Mouse (Mus musculus) hindbrain, embryonic 13.5 days (tissue): Measurements from ENCODE around the gene Cd180. TPM values are rescaled to one million over a fixed set of nuclear protein-coding genes. Genes with fewer than 3 reads are reported as not detected.
A peak's percentile ranks its signal among the peaks of the same experiment; 100 is the strongest.

ENCODE experiments used
- ATAC-seq: fragments of 200-750 bp; cut with Nextera tagmentation; 2 replicates; pipeline ENCODE4 v1.8.0; 2017; ENCODE audit warnings: moderate TSS enrichment; ENCODE audit not compliant: low FRiP score
- H3K27ac ChIP-seq: fragments of 300-500 bp; sonication (generic); 2 replicates; pipeline ENCODE4 v1.5.1; 2015; ENCODE audit warnings: inconsistent platforms, mild to moderate bottlenecking, moderate library complexity
- H3K27me3 ChIP-seq: fragments of 300-500 bp; sonication (generic); 2 replicates; pipeline ENCODE4 v1.6.1; 2015; ENCODE audit warnings: mild to moderate bottlenecking, inconsistent platforms
- H3K36me3 ChIP-seq: fragments of 300-500 bp; sonication (generic); 2 replicates; pipeline ENCODE4 v1.6.1; 2015; ENCODE audit warnings: mild to moderate bottlenecking, inconsistent platforms
- H3K4me1 ChIP-seq: fragments of 300-500 bp; sonication (generic); replicated peaks from 2 replicates; pipeline ENCODE4 v1.6.1; 2015; ENCODE audit warnings: inconsistent platforms
- H3K4me2 ChIP-seq: fragments of 300-500 bp; sonication (generic); 2 replicates; pipeline ENCODE4 v1.6.1; 2015; ENCODE audit warnings: inconsistent platforms, mild to moderate bottlenecking, moderate library complexity
- H3K4me3 ChIP-seq: fragments of 300-500 bp; sonication (generic); 2 replicates; pipeline ENCODE4 v1.5.1; 2015; ENCODE audit warnings: mild to moderate bottlenecking, inconsistent platforms
- H3K9ac ChIP-seq: fragments of 300-500 bp; sonication (generic); 2 replicates; pipeline ENCODE4 v1.6.1; 2015; ENCODE audit warnings: mild to moderate bottlenecking, inconsistent platforms
- H3K9me3 ChIP-seq: fragments of 300-500 bp; sonication (generic); 2 replicates; pipeline ENCODE4 v1.6.1; 2016; ENCODE audit warnings: inconsistent platforms
- WGBS: fragments of 180-500 bp; shearing (Covaris S2); methylation state at CpG from one replicate; pipeline ENCODE4 v1.1.7; 2015; 5-methylcytosine and 5-hydroxymethylcytosine counted together
- polyA plus RNA-seq: library from polyadenylated mRNA; unstranded; fragments of >200 nt; fragmentation: Nextera tagmentation; extraction: Ambion mirVana; gene quantifications from 2 replicates; pipeline ENCODE4 v1.2.1, GENCODE M21; 2015

Gene Cd180
- 0.57 and 0.76 TPM in 2 replicates for polyA plus RNA-seq

- ATAC-seq = no peak
- Histone ChIP-seq H3K4me1 (peaks cover 12% of the 10 kb centered on the region), H3K36me3 (no peaks in the 10 kb centered on the region), H3K9ac (no peak within 1 kb of the TSS), H3K27ac (no peak within 1 kb of the TSS), H3K27me3 (no peaks in the 10 kb centered on the region), H3K4me2 (no peak within 1 kb of the TSS), H3K4me3 (no peak within 1 kb of the TSS), H3K9me3 (no peaks in the 10 kb centered on the region)
- 81% methylated on average over 8 of the region's 8 CpGs for WGBS
Measured at GRCm38 (mm10) chr13:102693341-102693801, at the start of gene Cd180. Cd180 (plus strand) TSS chr13:102693558.

- H3K4me2 ChIP-seq = peak overlapping the region; percentile 35
- ATAC-seq = peak; percentile 62; the same call in 1 of the 2 replicates
- WGBS = 26% methylated on average over 8 of the region's 8 CpGs
- H3K36me3 ChIP-seq = no peaks in the 10 kb centered on the region
- H3K9me3 ChIP-seq = no peaks in the 10 kb centered on the region
- H3K27me3 ChIP-seq = 0 out of 2 replicates have a peak, but pooled peaks cover 7% of the 10 kb centered on the region
- H3K27ac ChIP-seq = no peak overlapping the region
- H3K4me3 ChIP-seq = no peak overlapping the region
- peaks cover 20% of the 10 kb centered on the region for H3K4me1 ChIP-seq
- H3K9ac ChIP-seq = no peak overlapping the region
Measured at GRCm38 (mm10) chr13:102644344-102644743, 49.0 kb upstream of the Cd180 start.

- no peaks in the 10 kb centered on the region for H3K9me3 ChIP-seq
- no peak overlapping the region for H3K4me3 ChIP-seq
- 21% methylated on average over 17 of the region's 17 CpGs for WGBS
- peak; percentile 90 for ATAC-seq
- H3K36me3 ChIP-seq = no peaks in the 10 kb centered on the region
- H3K27ac ChIP-seq = no peak overlapping the region
- peak overlapping the region; percentile 35 for H3K4me2 ChIP-seq
- 0 out of 2 replicates have a peak, but pooled peaks cover 7% of the 10 kb centered on the region for H3K27me3 ChIP-seq
- peaks cover 20% of the 10 kb centered on the region for H3K4me1 ChIP-seq
- no peak overlapping the region for H3K9ac ChIP-seq
Measured at GRCm38 (mm10) chr13:102644789-102645551, 48.4 kb upstream of the Cd180 start.

DNA sequence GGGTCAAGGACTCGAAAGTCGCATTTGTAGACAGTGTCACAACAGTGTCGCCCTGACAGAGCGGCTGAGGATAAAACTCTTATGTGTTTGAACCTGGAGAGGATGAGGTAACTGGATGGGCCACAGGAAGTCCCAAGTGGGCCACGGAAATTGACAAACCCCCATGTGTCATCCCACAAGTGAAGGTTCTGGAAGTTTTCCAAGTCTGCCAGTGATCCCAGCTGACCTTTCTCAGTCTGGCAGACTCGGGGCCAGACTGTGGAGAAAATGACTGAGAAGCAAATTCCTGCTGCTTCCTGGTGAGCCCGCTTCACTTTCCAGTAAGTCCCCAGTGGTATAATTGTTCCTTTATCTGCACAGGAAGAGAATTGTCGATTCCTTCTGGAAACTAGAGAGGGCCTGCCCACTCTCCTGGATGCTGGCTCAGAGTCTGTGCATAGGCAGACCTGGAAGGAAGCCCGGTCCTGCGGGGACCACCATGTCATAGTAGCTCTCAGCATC is 47.0 kb upstream of the Cd180 start:
- H3K4me1 ChIP-seq = peaks cover 20% of the 10 kb centered on the region
- H3K4me2 ChIP-seq = no peak overlapping the region
- H3K36me3 ChIP-seq = no peaks in the 10 kb centered on the region
- H3K9me3 ChIP-seq = no peaks in the 10 kb centered on the region
- no peak overlapping the region for H3K9ac ChIP-seq
- WGBS = 65% methylated on average over 10 of the region's 10 CpGs
- H3K27me3 ChIP-seq = 0 out of 2 replicates have a peak, but pooled peaks cover 9% of the 10 kb centered on the region
- H3K4me3 ChIP-seq = no peak overlapping the region
- H3K27ac ChIP-seq = no peak overlapping the region
- no peak for ATAC-seq

DNA sequence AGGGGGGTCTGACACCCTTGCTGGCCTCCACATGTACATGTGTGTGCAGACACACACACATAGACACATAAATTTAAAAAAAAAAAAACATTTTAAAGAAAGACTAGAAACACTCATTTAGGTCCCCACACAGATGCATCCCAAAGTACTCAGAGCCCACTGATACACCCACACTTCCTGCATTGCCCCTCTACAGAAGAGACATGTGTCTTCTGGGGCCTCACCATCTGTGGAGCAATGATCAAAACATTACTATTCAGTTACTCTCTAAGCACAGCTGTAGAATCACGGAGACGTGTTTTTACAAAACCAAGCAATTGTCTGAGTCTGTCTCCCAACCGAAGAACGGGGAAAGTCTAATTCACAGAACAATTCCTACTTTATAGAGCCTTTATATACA is 45.8 kb upstream of the Cd180 start:
- H3K27ac ChIP-seq = no peak overlapping the region
- no peak overlapping the region for H3K9ac ChIP-seq
- H3K4me2 ChIP-seq = no peak overlapping the region
- H3K27me3 ChIP-seq = 0 out of 2 replicates have a peak, but pooled peaks cover 9% of the 10 kb centered on the region
- ATAC-seq = no peak
- no peak overlapping the region for H3K4me3 ChIP-seq
- H3K9me3 ChIP-seq = no peaks in the 10 kb centered on the region
- H3K4me1 ChIP-seq = peaks cover 20% of the 10 kb centered on the region
- no peaks in the 10 kb centered on the region for H3K36me3 ChIP-seq
- WGBS = 80% methylated on average over 4 of the region's 4 CpGs

GRCm38 (mm10) chr13:102652303-102652889 is 41.0 kb upstream of the Cd180 start:
- WGBS = 91% methylated on average over 6 of the region's 6 CpGs
- no peaks in the 10 kb centered on the region for H3K36me3 ChIP-seq
- no peaks in the 10 kb centered on the region for H3K4me1 ChIP-seq
- H3K9ac ChIP-seq = no peak overlapping the region
- H3K9me3 ChIP-seq = no peaks in the 10 kb centered on the region
- H3K27me3 ChIP-seq = 0 out of 2 replicates have a peak, but pooled peaks cover 6% of the 10 kb centered on the region
- no peak overlapping the region for H3K4me3 ChIP-seq
- ATAC-seq = no peak
- H3K27ac ChIP-seq = no peak overlapping the region
- no peak overlapping the region for H3K4me2 ChIP-seq

GRCm38 (mm10) chr13:102655071-102655570 is 38.2 kb upstream of the Cd180 start:
- Histone ChIP-seq H3K27ac (no peak overlapping the region), H3K4me2 (no peak overlapping the region), H3K9ac (no peak overlapping the region), H3K4me3 (no peak overlapping the region), H3K4me1 (no peaks in the 10 kb centered on the region), H3K27me3 (0 out of 2 replicates have a peak, but pooled peaks cover 2% of the 10 kb centered on the region), H3K9me3 (no peaks in the 10 kb centered on the region), H3K36me3 (no peaks in the 10 kb centered on the region)
- WGBS = 53% methylated on average over 2 of the region's 2 CpGs
- ATAC-seq = no peak

GRCm38 (mm10) chr13:102656153-102656690 is 37.1 kb upstream of the Cd180 start:
- no peaks in the 10 kb centered on the region for H3K27me3 ChIP-seq
- no peaks in the 10 kb centered on the region for H3K36me3 ChIP-seq
- no peak overlapping the region for H3K4me2 ChIP-seq
- H3K27ac ChIP-seq = no peak overlapping the region
- ATAC-seq = no peak
- H3K4me3 ChIP-seq = no peak overlapping the region
- WGBS = 81% methylated on average over 11 of the region's 11 CpGs
- no peak overlapping the region for H3K9ac ChIP-seq
- no peaks in the 10 kb centered on the region for H3K9me3 ChIP-seq
- H3K4me1 ChIP-seq = no peaks in the 10 kb centered on the region

DNA sequence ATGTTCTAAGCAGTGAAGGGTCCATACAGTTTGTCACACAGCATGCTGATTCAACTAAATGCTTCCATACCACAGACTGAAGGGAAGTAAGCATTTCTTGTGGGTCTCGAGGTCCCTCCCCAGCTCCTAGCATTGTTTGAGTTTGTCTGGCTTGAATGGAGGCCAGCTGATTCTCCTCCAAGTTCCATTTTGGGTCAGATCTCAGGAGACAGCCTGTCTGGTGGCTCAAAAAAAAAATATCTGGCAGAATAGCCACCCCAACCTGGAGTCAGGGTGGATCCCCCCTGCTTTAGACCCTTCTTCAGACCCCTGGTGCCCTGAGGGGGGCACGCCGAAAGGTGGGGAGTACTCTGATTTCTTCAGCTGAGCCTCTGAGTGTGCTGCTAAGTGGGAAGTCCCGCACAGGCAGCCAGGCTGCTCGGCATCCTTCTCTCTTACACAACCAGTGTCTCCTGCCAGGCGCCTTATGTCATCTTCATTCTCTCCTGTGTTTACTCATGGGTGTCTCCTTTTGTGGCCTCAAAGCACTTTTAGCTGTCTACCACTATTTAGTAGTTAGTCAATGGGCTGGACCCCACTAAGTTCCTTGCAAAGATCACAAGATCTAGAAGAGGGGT is 35.0 kb upstream of the Cd180 start:
- 87% methylated on average over 6 of the region's 6 CpGs for WGBS
- Histone ChIP-seq H3K9me3 (no peaks in the 10 kb centered on the region), H3K4me2 (no peak overlapping the region), H3K9ac (no peak overlapping the region), H3K27me3 (no peaks in the 10 kb centered on the region), H3K27ac (no peak overlapping the region), H3K4me1 (no peaks in the 10 kb centered on the region), H3K36me3 (no peaks in the 10 kb centered on the region), H3K4me3 (no peak overlapping the region)
- ATAC-seq = no peak

- no peak for ATAC-seq
Measured at GRCm38 (mm10) chr13:102664041-102664440, 29.3 kb upstream of the Cd180 start.

DNA sequence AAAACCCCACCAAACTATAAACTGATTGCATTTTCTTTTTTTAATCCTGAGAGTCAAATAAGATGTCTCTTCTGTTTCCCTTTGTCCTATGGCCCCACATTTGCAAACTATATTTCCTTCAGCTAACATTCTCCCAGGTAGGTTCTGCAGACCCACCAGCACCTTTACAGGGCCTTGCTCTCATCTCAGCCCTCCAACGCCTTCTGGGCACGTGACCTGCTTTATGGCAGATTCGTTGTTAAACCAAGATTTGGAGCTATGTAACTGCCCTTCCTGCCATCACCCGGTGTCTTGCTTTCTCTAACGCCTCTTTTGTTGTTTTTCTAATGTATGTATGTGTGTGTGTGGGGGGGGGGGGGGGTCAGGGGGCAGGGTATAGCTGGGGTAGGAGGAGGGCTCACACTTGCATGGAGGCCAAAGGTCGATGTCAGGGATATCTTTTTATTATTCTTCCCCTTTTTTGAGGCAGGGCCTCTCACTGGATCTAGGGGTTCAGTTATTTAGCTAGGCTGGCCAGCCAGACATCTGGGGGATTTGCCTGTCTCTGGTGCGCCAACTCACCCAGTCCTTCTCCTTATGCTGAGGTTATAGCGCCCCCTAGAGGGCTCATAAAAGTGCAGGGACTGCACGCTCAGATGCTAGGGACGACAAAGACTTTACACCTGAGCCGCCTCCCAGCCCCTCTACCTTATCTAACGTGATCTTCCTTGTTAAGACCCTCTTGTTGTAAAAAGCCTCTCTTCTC is 28.3 kb upstream of the Cd180 start:
- Histone ChIP-seq H3K4me2 (peak overlapping the region; percentile 35), H3K27ac (no peak overlapping the region), H3K9ac (no peak overlapping the region), H3K9me3 (no peaks in the 10 kb centered on the region), H3K36me3 (no peaks in the 10 kb centered on the region), H3K4me1 (no peaks in the 10 kb centered on the region; the same call in 1 of the 2 replicates), H3K4me3 (no peak overlapping the region), H3K27me3 (0 out of 2 replicates have a peak, but pooled peaks cover 4% of the 10 kb centered on the region)
- ATAC-seq = no peak
- 50% methylated on average over 12 of the region's 12 CpGs for WGBS

More at GRCm38 (mm10) chr13:102664041-102664440, 29.3 kb upstream of the Cd180 start:
- no peak overlapping the region for H3K4me2 ChIP-seq
- no peaks in the 10 kb centered on the region for H3K9me3 ChIP-seq
- WGBS = 74% methylated on average over 6 of the region's 6 CpGs
- H3K36me3 ChIP-seq = no peaks in the 10 kb centered on the region
- no peak overlapping the region for H3K4me3 ChIP-seq
- H3K4me1 ChIP-seq = no peaks in the 10 kb centered on the region
- no peak overlapping the region for H3K9ac ChIP-seq
- no peak overlapping the region for H3K27ac ChIP-seq
- H3K27me3 ChIP-seq = 0 out of 2 replicates have a peak, but pooled peaks cover 4% of the 10 kb centered on the region
